Comparison of ENCODE assay signal across 16 mouse cellular contexts in the genomic region with DNA sequence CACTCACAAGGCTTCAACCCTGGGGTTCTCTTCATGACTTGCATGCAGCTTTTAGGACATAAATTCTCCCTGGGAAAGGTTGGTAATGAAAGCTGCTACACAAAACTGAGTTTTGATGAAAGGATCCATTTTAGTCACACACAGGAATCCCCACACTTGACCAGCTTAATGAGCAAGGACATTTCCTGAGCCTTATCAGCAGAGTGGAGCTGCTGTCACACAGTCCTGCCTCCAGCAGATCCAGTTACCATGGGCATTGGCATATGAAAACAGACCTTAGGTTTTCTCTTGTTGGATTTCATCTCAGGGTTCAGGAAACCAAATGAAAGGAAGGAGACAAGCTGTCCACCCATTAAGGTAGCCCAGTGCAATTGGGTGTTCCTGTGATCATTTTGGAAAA.
"Had no signal": no experiment of that assay in that cellular context is flagged by ENCODE, and none has a peak within 500 bp of the region (broad histone marks: within the 10 kb centered on the region; RNA-seq: fewer than 3 reads in every experiment).

No protein-coding gene starts in this region.

- H3K4me2 ChIP-seq: neural tube, embryonic 13.5 days; neural tube, embryonic 15.5 days; stomach, embryonic 15.5 days had no signal

- H3K9me3 ChIP-seq: neural tube, embryonic 13.5 days; neural tube, embryonic 15.5 days; stomach, embryonic 15.5 days had no signal

- H3K4me3 ChIP-seq: neural tube, embryonic 13.5 days; neural tube, embryonic 15.5 days; stomach, embryonic 15.5 days had no signal

- H3K36me3 ChIP-seq: neural tube, embryonic 13.5 days; neural tube, embryonic 15.5 days; stomach, embryonic 15.5 days had no signal

- H3K27me3 ChIP-seq: neural tube, embryonic 13.5 days; neural tube, embryonic 15.5 days; stomach, embryonic 15.5 days had no signal

- H3K27ac ChIP-seq: neural tube, embryonic 13.5 days; neural tube, embryonic 15.5 days; stomach, embryonic 15.5 days; stomach, postnatal 0 days had no signal

- H3K9ac ChIP-seq: neural tube, embryonic 13.5 days; neural tube, embryonic 15.5 days; stomach, embryonic 15.5 days had no signal

- DNase-seq: retina, postnatal 1 day; right cerebral cortex, adult 18-20 months; right cerebral cortex, postnatal 14 days; right cerebral cortex, postnatal 25 days; right cerebral cortex, postnatal 4 days; spleen, adult 18-20 months; thymus, adult 18-20 months; thymus, adult 2 months; thymus, postnatal 14 days; thymus, postnatal 25 days; thymus, postnatal 36 days; thymus, postnatal 4 days had no signal

- H3K4me1 ChIP-seq: stomach, embryonic 15.5 days had no signal
